Mouse (Mus musculus) liver, embryonic 12.5 days (tissue): Measurements from ENCODE around the gene Ccdc71. TPM values are rescaled to one million over a fixed set of nuclear protein-coding genes. Genes with fewer than 3 reads are reported as not detected.
A peak's percentile ranks its signal among the peaks of the same experiment; 100 is the strongest.

ENCODE experiments used
- ATAC-seq: fragments of 200-750 bp; cut with Nextera tagmentation; 2 replicates; pipeline ENCODE4 v1.8.0; 2017; ENCODE audit warnings: moderate number of reproducible peaks, mild to moderate bottlenecking, moderate library complexity
- H3K27ac ChIP-seq: fragments of 300-500 bp; sonication (generic); 2 replicates; pipeline ENCODE4 v1.5.1; 2016; ENCODE audit warnings: mild to moderate bottlenecking
- H3K27me3 ChIP-seq: fragments of 300-500 bp; sonication (generic); replicated peaks from 2 replicates; pipeline ENCODE4 v1.6.1; 2016; ENCODE audit warnings: mild to moderate bottlenecking, moderate library complexity
- H3K36me3 ChIP-seq: fragments of 300-500 bp; sonication (generic); 2 replicates; pipeline ENCODE4 v1.6.1; 2016; ENCODE audit warnings: mild to moderate bottlenecking, moderate library complexity
- H3K4me1 ChIP-seq: fragments of 300-500 bp; sonication (generic); 2 replicates; pipeline ENCODE4 v1.6.1; 2016
- H3K4me2 ChIP-seq: fragments of 300-500 bp; sonication (generic); 2 replicates; pipeline ENCODE4 v1.6.1; 2016; ENCODE audit warnings: mild to moderate bottlenecking, moderate library complexity
- H3K4me3 ChIP-seq: fragments of 300-500 bp; sonication (generic); 2 replicates; pipeline ENCODE4 v1.5.1; 2016; ENCODE audit warnings: mild to moderate bottlenecking, moderate library complexity
- H3K9ac ChIP-seq: fragments of 300-500 bp; sonication (generic); 2 replicates; pipeline ENCODE4 v1.6.1; 2016; ENCODE audit warnings: mild to moderate bottlenecking, moderate library complexity
- H3K9me3 ChIP-seq: fragments of 300-500 bp; sonication (generic); replicated peaks from 2 replicates; pipeline ENCODE4 v1.6.1; 2016; ENCODE audit warnings: mild to moderate bottlenecking, moderate library complexity
- WGBS: fragments of 180-500 bp; shearing (Covaris S2); methylation state at CpG from one replicate; pipeline ENCODE4 v1.1.7; 2016; ENCODE audit not compliant: insufficient replicate concordance; 5-methylcytosine and 5-hydroxymethylcytosine counted together
- polyA plus RNA-seq: library from polyadenylated mRNA; unstranded; fragments of >200 nt; fragmentation: Nextera tagmentation; extraction: Ambion mirVana; gene quantifications from 2 replicates; pipeline ENCODE4 v1.2.1, GENCODE M21; 2016

The Ccdc71 gene
- polyA plus RNA-seq, 1 experiment from 2014 or later, result 32.9 TPM

- peak overlapping the region; percentile 79 for H3K27ac ChIP-seq
- H3K4me1 ChIP-seq, result peaks cover 54% of the 10 kb centered on the region
- H3K9ac ChIP-seq, result peak overlapping the region; percentile 50
- peaks cover 17% of the 10 kb centered on the region for H3K36me3 ChIP-seq
- peak; percentile 16; the same call in 1 of the 2 replicates for ATAC-seq
- H3K9me3 ChIP-seq, result no peaks in the 10 kb centered on the region
- peak overlapping the region; percentile 98 for H3K4me2 ChIP-seq
- peaks cover 2% of the 10 kb centered on the region; the same call in 1 of the 2 replicates for H3K27me3 ChIP-seq
- H3K4me3 ChIP-seq, result peak overlapping the region; percentile 68
- WGBS, result 65% methylated on average over 21 of the region's 21 CpGs
These were observed 9.8 kb upstream of the Ccdc71 start for GRCm38 (mm10) chr9:108450292-108451169.

- peak overlapping the region; percentile 50 for H3K9ac ChIP-seq
- H3K4me1 ChIP-seq, result peaks cover 60% of the 10 kb centered on the region
- ATAC-seq, result peak; percentile 80
- peak overlapping the region; percentile 68 for H3K4me3 ChIP-seq
- no peaks in the 10 kb centered on the region for H3K9me3 ChIP-seq
- H3K27ac ChIP-seq, result peak overlapping the region; percentile 79
- H3K4me2 ChIP-seq, result peak overlapping the region; percentile 98
- 45% methylated on average over 6 of the region's 6 CpGs for WGBS
- H3K36me3 ChIP-seq, result peaks cover 17% of the 10 kb centered on the region
- H3K27me3 ChIP-seq, result no peaks in the 10 kb centered on the region
These were observed 9.2 kb upstream of the Ccdc71 start for GRCm38 (mm10) chr9:108451170-108451493.

GRCm38 (mm10) chr9:108451519-108452160, 8.7 kb upstream of the Ccdc71 start:
- H3K27ac ChIP-seq, result peak overlapping the region; percentile 79
- H3K9ac ChIP-seq, result peak overlapping the region; percentile 73
- 50% methylated on average over 6 of the region's 6 CpGs for WGBS
- H3K27me3 ChIP-seq, result no peaks in the 10 kb centered on the region
- peaks cover 65% of the 10 kb centered on the region for H3K4me1 ChIP-seq
- H3K9me3 ChIP-seq, result no peaks in the 10 kb centered on the region
- H3K4me2 ChIP-seq, result peak overlapping the region; percentile 98
- peaks cover 17% of the 10 kb centered on the region for H3K36me3 ChIP-seq
- H3K4me3 ChIP-seq, result peak overlapping the region; percentile 68
- ATAC-seq, result no peak

- Histone ChIP-seq H3K9me3 (no peaks in the 10 kb centered on the region), H3K4me1 (peaks cover 67% of the 10 kb centered on the region)
These were observed 7.9 kb upstream of the Ccdc71 start for GRCm38 (mm10) chr9:108452291-108452906.

GRCm38 (mm10) chr9:108452911-108453310, 7.4 kb upstream of the Ccdc71 start:
- Histone ChIP-seq H3K36me3 (peaks cover 11% of the 10 kb centered on the region), H3K9me3 (no peaks in the 10 kb centered on the region), H3K4me1 (peaks cover 69% of the 10 kb centered on the region), H3K27ac (0 out of 2 replicates have a peak overlapping the region, but pooled peaks have one; percentile 15), H3K4me3 (peak overlapping the region; percentile 68), H3K9ac (peak overlapping the region; percentile 73), H3K4me2 (peak overlapping the region; percentile 98), H3K27me3 (no peaks in the 10 kb centered on the region)
- WGBS, result 53% methylated on average over 6 of the region's 6 CpGs
- 0 out of 2 replicates have a peak, but pooled peaks have one; percentile 6 for ATAC-seq

More at GRCm38 (mm10) chr9:108452291-108452906, 7.9 kb upstream of the Ccdc71 start:
- Histone ChIP-seq H3K27ac (peak overlapping the region; percentile 79), H3K36me3 (peaks cover 17% of the 10 kb centered on the region), H3K4me3 (peak overlapping the region; percentile 68), H3K9ac (peak overlapping the region; percentile 73), H3K4me2 (peak overlapping the region; percentile 98), H3K27me3 (no peaks in the 10 kb centered on the region)
- WGBS, result under 1% methylated on average over 40 of the region's 40 CpGs
- peak; percentile 81 for ATAC-seq

GRCm38 (mm10) chr9:108453458-108453857, 6.9 kb upstream of the Ccdc71 start:
- Histone ChIP-seq H3K27ac (no peak overlapping the region), H3K36me3 (peaks cover 6% of the 10 kb centered on the region), H3K4me2 (no peak overlapping the region), H3K4me3 (no peak overlapping the region), H3K9ac (no peak overlapping the region), H3K9me3 (no peaks in the 10 kb centered on the region), H3K4me1 (peaks cover 72% of the 10 kb centered on the region), H3K27me3 (no peaks in the 10 kb centered on the region)
- no peak for ATAC-seq
- WGBS, result 63% methylated on average over 4 of the region's 4 CpGs

- 61% methylated on average over 6 of the region's 6 CpGs for WGBS
- Histone ChIP-seq H3K4me1 (peaks cover 70% of the 10 kb centered on the region), H3K27ac (no peak overlapping the region), H3K36me3 (no peaks in the 10 kb centered on the region), H3K4me3 (no peak overlapping the region), H3K4me2 (no peak overlapping the region), H3K9ac (no peak overlapping the region), H3K27me3 (no peaks in the 10 kb centered on the region), H3K9me3 (no peaks in the 10 kb centered on the region)
- ATAC-seq, result no peak
These were observed 5.9 kb upstream of the Ccdc71 start for GRCm38 (mm10) chr9:108454429-108454828.

GRCm38 (mm10) chr9:108455747-108456571, 4.4 kb upstream of the Ccdc71 start:
- H3K4me2 ChIP-seq, result no peak overlapping the region
- peaks cover 63% of the 10 kb centered on the region for H3K4me1 ChIP-seq
- peak overlapping the region; percentile 36; the same call in 1 of the 2 replicates for H3K27ac ChIP-seq
- H3K9ac ChIP-seq, result no peak overlapping the region
- ATAC-seq, result no peak
- no peaks in the 10 kb centered on the region for H3K9me3 ChIP-seq
- H3K4me3 ChIP-seq, result no peak overlapping the region
- WGBS, result 41% methylated on average over 12 of the region's 12 CpGs
- H3K27me3 ChIP-seq, result no peaks in the 10 kb centered on the region
- H3K36me3 ChIP-seq, result no peaks in the 10 kb centered on the region

GRCm38 (mm10) chr9:108456953-108457352, 3.4 kb upstream of the Ccdc71 start:
- Histone ChIP-seq H3K36me3 (no peaks in the 10 kb centered on the region), H3K4me1 (peaks cover 63% of the 10 kb centered on the region), H3K9me3 (no peaks in the 10 kb centered on the region), H3K4me3 (no peak overlapping the region), H3K27ac (peak overlapping the region; percentile 36; the same call in 1 of the 2 replicates), H3K27me3 (no peaks in the 10 kb centered on the region), H3K4me2 (no peak overlapping the region), H3K9ac (no peak overlapping the region)
- 79% methylated on average over 10 of the region's 10 CpGs for WGBS
- no peak for ATAC-seq

- 91% methylated on average over 1 of the region's 1 CpGs for WGBS
These were observed 398 bp upstream of the Ccdc71 start for GRCm38 (mm10) chr9:108459939-108460318.

GRCm38 (mm10) chr9:108461181-108461631, 879 bp downstream of the Ccdc71 start, which contains the start of gene Klhdc8b:
Klhdc8b (minus strand) TSS chr9:108461581.
- H3K27me3 ChIP-seq, result no peaks in the 10 kb centered on the region
- H3K27ac ChIP-seq, result peak within 1 kb of the TSS; percentile 84
- H3K4me1 ChIP-seq, result peaks cover 36% of the 10 kb centered on the region
- WGBS, result 27% methylated on average over 11 of the region's 11 CpGs
- ATAC-seq, result no peak
- H3K9me3 ChIP-seq, result no peaks in the 10 kb centered on the region
- H3K4me2 ChIP-seq, result peak within 1 kb of the TSS; percentile 91
- H3K36me3 ChIP-seq, result peaks cover 39% of the 10 kb centered on the region
- H3K9ac ChIP-seq, result peak within 1 kb of the TSS; percentile 90
- peak within 1 kb of the TSS; percentile 84 for H3K4me3 ChIP-seq

More at GRCm38 (mm10) chr9:108459939-108460318, 398 bp upstream of the Ccdc71 start:
- Histone ChIP-seq H3K36me3 (peaks cover 27% of the 10 kb centered on the region), H3K9me3 (no peaks in the 10 kb centered on the region), H3K27me3 (no peaks in the 10 kb centered on the region), H3K4me1 (peaks cover 45% of the 10 kb centered on the region), H3K4me3 (peak overlapping the region; percentile 84), H3K27ac (peak overlapping the region; percentile 84), H3K4me2 (peak overlapping the region; percentile 91), H3K9ac (0 out of 2 replicates have a peak overlapping the region, but pooled peaks have one; percentile 90)
- ATAC-seq, result 0 out of 2 replicates have a peak, but pooled peaks have one; percentile 13
